Mouse (Mus musculus): ENCODE measurements around the gene Mgat1.
"Not testable (repeated sequence)": the region's sequence is repeated elsewhere in the genome, so short reads cannot be mapped to it uniquely, and the experiment has no call there.

DNA sequence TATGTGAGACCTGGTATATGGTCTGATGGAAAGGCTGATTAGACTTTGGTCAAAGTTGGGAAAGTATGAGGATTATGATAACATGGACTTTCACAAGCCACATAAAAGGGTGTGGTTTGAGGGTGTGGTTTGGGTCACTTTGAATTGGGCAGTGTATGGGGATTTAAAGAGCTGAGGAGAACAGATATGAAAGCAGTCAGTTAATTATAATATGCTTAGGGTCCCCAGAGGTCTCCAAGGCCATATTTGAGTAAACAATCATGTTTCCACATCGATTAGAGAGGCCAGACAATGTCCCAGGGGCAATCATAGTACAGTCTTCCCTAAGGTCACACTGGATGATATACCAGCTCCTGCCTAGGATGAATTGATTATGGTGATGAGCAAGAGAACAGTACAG, 41.0 kb downstream of the Mgat1 start, which contains the start of gene Olfr1392:
- TF ChIP-seq CEBPB (IDR thresholded peaks at IDR 0.05; ENCODE audit: insufficient read depth, poor library complexity, severe bottlenecking); POLR2A (IDR thresholded peaks at IDR 0.05; ENCODE audit: insufficient read length, low read depth); POLR2AphosphoS2 (IDR thresholded peaks at IDR 0.05; ENCODE audit: insufficient read length, low read depth); TCF3 (IDR thresholded peaks at IDR 0.05; ENCODE audit: insufficient read length, low read depth); MYOG (IDR thresholded peaks at IDR 0.05; ENCODE audit: control insufficient read depth in 1 of 3, insufficient read depth in 1 of 3, insufficient read length in 2 of 3, low read depth in 2 of 3); TCF12 (IDR thresholded peaks at IDR 0.05; ENCODE audit: insufficient read depth, poor library complexity, severe bottlenecking): not testable (repeated sequence)

Measured in myocyte (in vitro differentiated cells).